Mouse (Mus musculus) ES-Bruce4 (cell line): ENCODE measurements around the gene Tfec.

Experiments used
- CTCF ChIP-seq: IDR thresholded peaks from one replicate; pipeline ENCODE4 v1.8.1; 2011; ENCODE audit warnings: low read depth, low read length
- EP300 ChIP-seq: IDR thresholded peaks from 2 replicates; pipeline ENCODE4 v1.6.1; 2011; ENCODE audit warnings: low read depth, low read length; ENCODE audit not compliant: insufficient read depth
- POLR2A ChIP-seq: IDR thresholded peaks from one replicate; pipeline ENCODE4 v1.8.1; 2011; ENCODE audit warnings: low read length; ENCODE audit not compliant: insufficient read depth

GRCm38 (mm10) chr6:16828304-16828703 is 69.9 kb downstream of the Tfec start:
- TF ChIP-seq CTCF = no peak
- TF ChIP-seq POLR2A = no peak
- no peak for TF ChIP-seq EP300
